Comparison of ENCODE assay signal across 8 mouse cellular contexts in genomic region chr16:31932840-31933697, GRCm38 (mm10). TPM values are rescaled to one million over a fixed set of nuclear protein-coding genes. Genes with fewer than 3 reads are reported as not detected.
DNase-seq lines count a peak whose midpoint lies in the region; ATAC-seq and TF ChIP-seq lines count a peak whose summit lies in the region.

No protein-coding gene starts in this region.

- TF ChIP-seq CTCF in testis, adult 2 months (IDR thresholded peaks at IDR 0.05; ENCODE audit: control insufficient read depth, insufficient read depth, insufficient replicate concordance, low read depth, low read length) = peak; percentile 73; the same call in 1 of the 2 replicates

- peak; percentile 86 for DNase-seq in ES-E14 (ENCODE audit: low read depth, low spot score)
- DNase-seq in heart, postnatal 25 days (ENCODE audit: low spot score) = peak; percentile 85
- peak; percentile 87 to 92 for DNase-seq in layer of hippocampus, adult 18-20 months (ENCODE audit: low spot score in 2 of 2)
- DNase-seq in lung, adult 18-20 months = peak; percentile 84 to 89

- no peaks in the 10 kb centered on the region for H3K36me3 ChIP-seq in ES-E14 (ENCODE audit: control insufficient read depth, insufficient read depth, low read length, poor library complexity, severe bottlenecking)
- H3K36me3 ChIP-seq in forebrain, embryonic 15.5 days = no peaks in the 10 kb centered on the region
- no peaks in the 10 kb centered on the region for H3K36me3 ChIP-seq in neural tube, embryonic 14.5 days (ENCODE audit: control insufficient read depth, insufficient read depth, low read length)
- no peaks in the 10 kb centered on the region for H3K36me3 ChIP-seq in testis, adult 2 months (ENCODE audit: control insufficient read depth, insufficient read depth, low read length)

- ATAC-seq in cerebellum, adult (ENCODE audit: insufficient number of reproducible peaks, low FRiP score, low TSS enrichment) = peak; percentile 90
- ATAC-seq in forebrain, embryonic 15.5 days (replicated peaks) = peak; percentile 98
- ATAC-seq in neural tube, embryonic 14.5 days (ENCODE audit: low read depth) = peak; percentile 96

- H3K4me1 ChIP-seq in ES-E14 (ENCODE audit: control insufficient read depth in 2 of 2, insufficient read depth in 2 of 2, low read length in 2 of 2, poor library complexity in 1 of 2) = peaks cover 0 to 21% of the 10 kb centered on the region in 2 experiments; a peak in 2 of 4 replicates
- peaks cover 32% of the 10 kb centered on the region for H3K4me1 ChIP-seq in forebrain, embryonic 15.5 days
- peaks cover 20% of the 10 kb centered on the region for H3K4me1 ChIP-seq in neural tube, embryonic 14.5 days (ENCODE audit: control insufficient read depth, insufficient read depth, low read length)
- peaks cover 24% of the 10 kb centered on the region for H3K4me1 ChIP-seq in testis, adult 2 months (ENCODE audit: control insufficient read depth, insufficient read depth, low read length)

- no peaks in the 10 kb centered on the region for H3K9me3 ChIP-seq in ES-E14 (ENCODE audit: control insufficient read depth, insufficient read depth, low read depth, low read length)
- H3K9me3 ChIP-seq in forebrain, embryonic 15.5 days = no peaks in the 10 kb centered on the region
- no peaks in the 10 kb centered on the region for H3K9me3 ChIP-seq in neural tube, embryonic 14.5 days (ENCODE audit: control insufficient read depth, low read length)

- peak overlapping the region; percentile 63 to 75 for H3K4me3 ChIP-seq in ES-E14 (ENCODE audit: insufficient read depth in 1 of 2, low read depth in 1 of 2, low read length in 2 of 2, poor library complexity in 1 of 2, severe bottlenecking in 1 of 2)
- peak overlapping the region; percentile 55 for H3K4me3 ChIP-seq in forebrain, embryonic 15.5 days
- peak overlapping the region; percentile 39 for H3K4me3 ChIP-seq in neural tube, embryonic 14.5 days (ENCODE audit: low read depth, low read length)
- H3K4me3 ChIP-seq in testis, adult 2 months (ENCODE audit: control insufficient read depth, low read depth, low read length) = peak overlapping the region; percentile 75

- peak overlapping the region; percentile 94 for H3K4me2 ChIP-seq in forebrain, embryonic 15.5 days (replicated peaks)
- H3K4me2 ChIP-seq in neural tube, embryonic 14.5 days (ENCODE audit: low read depth, low read length) = peak overlapping the region; percentile 83

- 0% methylated on average over 50 of the region's 50 CpGs for WGBS in forebrain, embryonic 15.5 days
- under 1% methylated on average over 50 of the region's 50 CpGs for WGBS in neural tube, embryonic 14.5 days

- H3K27ac ChIP-seq in ES-E14 (ENCODE audit: insufficient read depth, low read depth, low read length, poor library complexity, severe bottlenecking) = no peak overlapping the region
- peak overlapping the region; percentile 97 for H3K27ac ChIP-seq in forebrain, embryonic 15.5 days (replicated peaks)
- H3K27ac ChIP-seq in neural tube, embryonic 14.5 days (ENCODE audit: low read depth, low read length) = peak overlapping the region; percentile 94
- no peak overlapping the region; the same call in 1 of the 2 replicates for H3K27ac ChIP-seq in testis, adult 2 months (ENCODE audit: control insufficient read depth, insufficient read depth, low read depth, low read length)

- 0 out of 2 replicates have a peak, but pooled peaks cover 7% of the 10 kb centered on the region for H3K27me3 ChIP-seq in forebrain, embryonic 15.5 days
- no peaks in the 10 kb centered on the region for H3K27me3 ChIP-seq in neural tube, embryonic 14.5 days (ENCODE audit: control insufficient read depth, insufficient read depth, low read length)
- peaks cover 3% of the 10 kb centered on the region; the same call in 1 of the 2 replicates for H3K27me3 ChIP-seq in testis, adult 2 months (ENCODE audit: control insufficient read depth, insufficient read depth, low read length)

- TF ChIP-seq POLR2A in testis, adult 2 months (IDR thresholded peaks at IDR 0.05; ENCODE audit: control insufficient read depth, low read depth, low read length) = no peak

- peak overlapping the region; percentile 9; the same call in 1 of the 2 replicates for H3K9ac ChIP-seq in ES-E14 (ENCODE audit: insufficient read depth, low read depth, low read length, poor library complexity, severe bottlenecking)
- peak overlapping the region; percentile 69 for H3K9ac ChIP-seq in forebrain, embryonic 15.5 days (replicated peaks)
- H3K9ac ChIP-seq in neural tube, embryonic 14.5 days (replicated peaks; ENCODE audit: low read depth, low read length) = peak overlapping the region; percentile 70

- intact Hi-C loops in heart, postnatal 25 days (cut with DNase I) = no loop called here

- in situ Hi-C loops in ES-E14 (cut with MboI; ENCODE audit: low sequenced_read_pairs in 2 of 2, unreplicated experiment in 2 of 2) = no loop called here

TF ChIP-seq in ES-E14, 5 proteins besides CTCF, POLR2A, EP300 and RAD21:
- TF ChIP-seq ZC3H11A (IDR thresholded peaks at IDR 0.05; ENCODE audit: borderline replicate concordance, low read depth, low read length) (no peak), CHD2 (IDR thresholded peaks at IDR 0.05; ENCODE audit: low read depth, low read length) (no peak), HCFC1 (IDR thresholded peaks at IDR 0.05; ENCODE audit: borderline replicate concordance, insufficient read depth, low read length) (no peak), MAFK (IDR thresholded peaks at IDR 0.05; ENCODE audit: insufficient read depth, low read depth, low read length) (no peak), ZNF384 (IDR thresholded peaks at IDR 0.05; ENCODE audit: low read depth, low read length) (no peak)

RNA-seq across cellular contexts. Expression of gene Pigz, which starts 0.6 kb away (rescaled TPM):
- total RNA-seq in ES-E14 (2012; rRNA removed) = 0.42 and 0.71 TPM in 2 replicates
- 2.1 and 2.9 TPM in 2 replicates for polyA plus RNA-seq in forebrain, embryonic 15.5 days (2015; fragmentation: Nextera tagmentation; extraction: Ambion mirVana)
- 1 to 10 TPM; 1.7 to 3.3 TPM for total RNA-seq in heart, postnatal 25 days (2021)
- 10 to 100 TPM; 19.4 to 23.3 TPM for total RNA-seq in layer of hippocampus, adult 18-20 months (2021)
- 3.9 and 5.0 TPM in 2 replicates for polyA plus RNA-seq in neural tube, embryonic 14.5 days (2014; fragmentation: Nextera tagmentation; extraction: Ambion mirVana)
- 0.12 and 0.24 TPM in 2 replicates for polyA plus RNA-seq in testis, adult 2 months (2012; rRNA removed)

RNA-seq across cellular contexts. Expression of gene 0610012G03Rik, which starts 15.2 kb away (rescaled TPM):
- 27.5 and 27.8 TPM in 2 replicates for total RNA-seq in ES-E14 (2012; rRNA removed)
- 106 and 113 TPM in 2 replicates for polyA plus RNA-seq in forebrain, embryonic 15.5 days (2015; fragmentation: Nextera tagmentation; extraction: Ambion mirVana)
- total RNA-seq in heart, postnatal 25 days (2021) = 10 to 100 TPM; 81.8 to 82.0 TPM
- total RNA-seq in layer of hippocampus, adult 18-20 months (2021) = 10 to 100 TPM; 41.2 to 41.5 TPM
- polyA plus RNA-seq in neural tube, embryonic 14.5 days (2014; fragmentation: Nextera tagmentation; extraction: Ambion mirVana) = 115 and 124 TPM in 2 replicates
- polyA plus RNA-seq in testis, adult 2 months (2012; rRNA removed) = 43.6 and 53.7 TPM in 2 replicates

RNA-seq across cellular contexts. Expression of gene Ncbp2, which starts 15.2 kb away (rescaled TPM):
- total RNA-seq in ES-E14 (2012; rRNA removed) = 82.0 and 84.4 TPM in 2 replicates
- 115 and 116 TPM in 2 replicates for polyA plus RNA-seq in forebrain, embryonic 15.5 days (2015; fragmentation: Nextera tagmentation; extraction: Ambion mirVana)
- total RNA-seq in heart, postnatal 25 days (2021) = 10 to 100 TPM; 21.4 to 25.5 TPM
- total RNA-seq in layer of hippocampus, adult 18-20 months (2021) = 10 to 100 TPM; 51.4 to 53.4 TPM
- polyA plus RNA-seq in neural tube, embryonic 14.5 days (2014; fragmentation: Nextera tagmentation; extraction: Ambion mirVana) = 92.0 and 92.9 TPM in 2 replicates
- polyA plus RNA-seq in testis, adult 2 months (2012; rRNA removed) = 25.8 and 32.6 TPM in 2 replicates

RNA-seq across cellular contexts. Expression of gene Meltf, which starts 54.5 kb away (rescaled TPM):
- 0.40 and 0.58 TPM in 2 replicates for total RNA-seq in ES-E14 (2012; rRNA removed)
- polyA plus RNA-seq in forebrain, embryonic 15.5 days (2015; fragmentation: Nextera tagmentation; extraction: Ambion mirVana) = 0.09 and 0.13 TPM in 2 replicates
- total RNA-seq in heart, postnatal 25 days (2021) = under 1 TPM in 1 of 2 experiments, not detected in 1; 0.10 TPM
- total RNA-seq in layer of hippocampus, adult 18-20 months (2021) = under 1 TPM; 0.08 to 0.22 TPM
- polyA plus RNA-seq in neural tube, embryonic 14.5 days (2014; fragmentation: Nextera tagmentation; extraction: Ambion mirVana) = 0.12 TPM in 2 replicates
- polyA plus RNA-seq in testis, adult 2 months (2012; rRNA removed) = 7.5 and 8.3 TPM in 2 replicates

Comparison
In these comparisons a context has a peak if more than half of its experiments do, and no peak if none do; other contexts are left out.
1. H3K27ac ChIP-seq: peak in forebrain, embryonic 15.5 days (single experiment) and neural tube, embryonic 14.5 days (single experiment); none in ES-E14 (single experiment) and testis, adult 2 months (single experiment).
2. H3K9ac ChIP-seq: peak in every context shown above with its lines; median percentile 70 in neural tube, embryonic 14.5 days; 69 in forebrain, embryonic 15.5 days; 9 in ES-E14.
3. RNA of gene Pigz, which starts 0.6 kb away (total RNA-seq): 19.4 to 23.3 TPM in layer of hippocampus, adult 18-20 months; 1.7 to 3.3 TPM in heart, postnatal 25 days and 0.42 to 0.71 TPM in ES-E14; every median in the first group is over 4 times any median in the second.
4. Peak in every context shown above with its lines, with median percentiles within 50 percentile points of each other: DNase-seq, H3K4me3 ChIP-seq and ATAC-seq.